Mouse (Mus musculus) A20 (cell line): ENCODE measurements around the gene Jpt1.
"Not testable (repeated sequence)": the region's sequence is repeated elsewhere in the genome, so short reads cannot be mapped to it uniquely, and the experiment has no call there.

Source experiments
- DNase-seq: peaks from one replicate; pipeline ENCODE4 v3.0.0-alpha.2; 2011; ENCODE audit warnings: low read depth, low spot score

The Jpt1 gene

GRCm38 (mm10) chr11:115514238-115514663, at the start of gene Jpt1:
TSS of gene Jpt1 (minus strand) at chr11:115514387.
- DNase-seq: peak; percentile 98

- DNase-seq: peak; percentile 84
Observed at GRCm38 (mm10) chr11:115563406-115563805, 49.2 kb upstream of the Jpt1 start.

DNA sequence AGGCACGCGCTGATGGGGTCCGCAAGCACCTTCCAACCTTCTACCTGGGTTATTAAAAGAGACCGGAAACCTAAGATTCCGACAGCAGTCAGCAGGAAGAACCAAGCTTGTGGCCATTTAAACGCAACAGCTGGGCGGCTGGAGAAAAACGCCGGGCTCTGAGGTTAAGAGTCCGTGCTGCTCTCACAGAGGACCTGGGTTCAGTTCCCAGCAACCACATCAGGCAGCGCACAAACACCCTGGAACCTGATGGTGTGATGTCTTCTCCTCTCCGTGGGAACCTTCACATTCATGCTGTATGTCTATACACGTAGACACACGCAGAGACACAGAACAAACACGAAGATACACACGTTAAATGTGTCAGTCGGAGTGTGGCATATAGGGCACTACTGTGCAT, 41.5 kb upstream of the Jpt1 start:
- DNase-seq: no peak

DNA sequence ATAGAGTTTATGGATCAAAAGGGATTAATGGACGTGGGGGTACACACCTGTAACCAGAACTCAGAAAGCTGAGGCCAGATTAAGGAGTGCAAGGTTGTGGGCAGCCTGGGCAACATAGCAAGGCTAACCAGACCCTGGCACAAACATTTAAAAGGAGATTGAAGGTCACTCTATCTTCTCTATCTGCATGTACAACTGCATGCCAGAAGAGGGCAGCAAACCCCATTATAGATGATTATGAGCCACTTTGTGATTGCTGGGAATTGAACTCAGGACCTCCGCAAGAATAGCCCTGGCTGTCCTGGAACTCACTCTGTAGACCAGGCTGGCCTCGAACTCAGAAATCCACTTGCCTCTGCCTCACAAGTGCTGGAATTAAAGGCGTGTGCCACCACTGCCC, 38.6 kb upstream of the Jpt1 start:
- peak; percentile 55 for DNase-seq

DNA sequence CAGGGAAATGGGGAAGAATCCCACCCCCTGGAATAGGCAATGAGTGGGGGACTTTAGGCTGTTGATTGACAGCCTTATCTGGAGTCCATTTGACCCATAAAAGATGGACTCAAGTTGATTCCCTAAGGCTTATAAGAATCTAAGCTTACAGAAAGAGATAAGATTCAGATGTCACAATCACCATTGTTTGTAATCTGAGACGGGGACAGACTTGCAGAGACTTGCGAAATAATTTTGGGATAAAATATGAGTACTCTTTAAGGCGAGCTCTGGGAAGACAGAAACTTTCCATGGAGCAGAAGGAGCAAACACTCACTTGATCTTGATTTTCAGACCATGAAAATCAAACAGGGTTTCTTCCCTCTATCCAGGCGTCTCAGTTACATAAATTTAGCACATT, 29.4 kb upstream of the Jpt1 start:
- DNase-seq: no peak

DNA sequence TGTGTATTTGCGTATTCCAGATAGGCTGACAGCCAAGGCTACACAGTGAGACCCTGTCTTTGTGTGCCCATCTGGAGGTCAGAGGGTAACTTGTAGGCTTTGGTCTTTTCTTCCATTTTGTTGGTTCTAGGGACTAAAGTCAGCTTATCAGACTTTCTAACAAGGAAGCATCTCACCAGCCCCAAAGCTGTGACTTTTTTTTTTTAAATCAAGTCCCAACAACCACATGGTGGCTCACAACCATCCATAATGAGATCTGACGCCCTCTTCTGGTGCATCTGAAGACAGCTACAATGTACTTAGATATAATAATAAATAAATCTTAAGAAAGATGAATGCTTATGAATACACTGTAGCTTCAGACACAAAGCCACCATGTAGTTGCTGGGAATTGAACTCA, 23.9 kb upstream of the Jpt1 start:
- peak; percentile 66 for DNase-seq

DNA sequence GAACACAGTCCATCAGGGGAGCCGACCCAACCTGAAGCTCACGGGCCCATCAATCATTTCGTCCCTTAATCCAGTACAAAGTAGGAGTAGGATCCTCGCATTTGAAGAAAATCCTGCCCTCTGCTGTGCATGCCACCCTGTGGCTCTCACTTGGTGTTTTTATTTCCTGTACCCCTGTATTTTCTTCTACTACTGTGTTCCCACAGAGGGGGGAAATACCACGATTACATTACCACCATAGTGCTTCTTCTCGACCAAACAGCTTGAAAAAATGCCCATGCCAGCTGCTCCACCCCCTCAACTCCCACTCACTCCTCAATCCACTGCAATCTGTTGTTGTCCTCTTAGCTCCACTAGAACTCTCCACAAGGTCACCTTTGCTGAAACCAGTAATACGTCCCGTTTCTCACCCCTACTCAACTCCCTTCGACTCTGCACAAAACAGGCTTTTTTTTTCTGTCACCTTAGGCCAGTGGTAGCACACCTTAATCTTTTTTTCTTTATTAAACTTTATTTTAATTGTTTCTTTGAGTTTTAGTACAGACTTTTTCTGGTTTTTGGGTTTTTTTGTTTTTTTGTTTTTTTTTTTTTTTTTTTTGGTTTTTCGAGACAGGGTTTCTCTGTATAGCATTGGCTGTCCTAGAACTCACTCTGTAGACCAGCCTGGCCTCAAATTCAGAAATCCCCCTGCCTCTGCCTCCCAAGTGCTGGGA, 22.8 kb upstream of the Jpt1 start:
- DNase-seq: peak; percentile 81

DNA sequence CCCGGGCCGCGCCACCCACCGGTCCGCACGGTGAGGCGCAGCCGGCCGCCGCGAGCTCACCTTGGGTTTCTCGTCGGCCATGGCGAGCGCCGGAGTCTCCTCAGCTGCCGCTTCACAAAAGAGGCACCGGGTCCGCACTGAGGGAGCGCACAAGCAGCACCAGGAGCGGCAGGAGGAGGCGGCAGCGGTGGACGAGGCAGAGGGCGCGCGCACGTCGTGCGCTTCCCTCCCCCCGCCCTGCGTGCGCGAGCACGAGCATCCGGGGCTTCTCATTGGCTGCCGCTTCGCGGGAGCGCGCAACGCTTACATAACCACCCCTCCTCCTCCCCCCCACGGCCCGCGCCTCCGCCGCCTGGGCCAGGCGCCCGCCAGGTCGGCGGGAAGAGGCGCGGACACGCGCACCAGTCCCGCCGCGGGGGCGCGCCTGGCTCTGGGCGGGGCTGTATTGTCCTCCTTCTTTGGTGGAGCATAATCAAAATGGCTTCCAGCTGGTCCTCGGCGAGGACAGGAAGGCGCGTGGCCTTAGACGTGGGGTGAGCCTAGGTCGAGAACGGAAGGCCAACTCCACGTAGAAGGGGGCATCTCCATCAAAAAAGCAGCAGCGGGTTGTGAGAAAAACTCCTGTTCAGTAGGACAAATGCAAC, 22.0 kb upstream of the Jpt1 start, which contains the start of gene Sumo2:
Gene Sumo2 (minus strand): TSS at position 239 of the 644 bp plus-strand sequence.
- DNase-seq: peak; percentile 99

GRCm38 (mm10) chr11:115535401-115536037, 21.3 kb upstream of the Jpt1 start:
- DNase-seq: peak; percentile 60

- DNase-seq: no peak
Observed at GRCm38 (mm10) chr11:115534759-115535371, 20.7 kb upstream of the Jpt1 start.

- DNase-seq: not testable (repeated sequence)
Observed at GRCm38 (mm10) chr11:115526446-115526845, 12.3 kb upstream of the Jpt1 start.

- no peak for DNase-seq
Observed at GRCm38 (mm10) chr11:115522703-115523102, 8.5 kb upstream of the Jpt1 start.

DNA sequence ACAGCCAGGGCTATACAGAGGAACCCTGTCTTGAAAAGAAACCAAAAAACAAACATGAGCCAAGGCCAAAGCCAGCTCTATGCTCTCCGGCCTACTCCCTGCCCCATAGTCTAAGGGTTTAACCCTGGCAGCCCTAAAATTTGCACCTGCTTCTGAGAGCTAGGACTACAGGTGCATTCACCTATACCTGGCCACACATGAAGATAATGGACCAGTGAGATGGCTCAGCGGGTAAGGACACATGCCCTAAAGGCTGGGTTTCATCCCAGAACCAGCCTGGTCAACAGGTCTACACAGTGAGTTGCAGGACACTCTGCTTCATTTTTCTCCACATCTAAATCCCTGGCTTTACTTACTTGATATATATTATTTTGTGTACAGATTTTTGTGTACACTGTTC, 8.1 kb upstream of the Jpt1 start:
- no peak for DNase-seq

DNA sequence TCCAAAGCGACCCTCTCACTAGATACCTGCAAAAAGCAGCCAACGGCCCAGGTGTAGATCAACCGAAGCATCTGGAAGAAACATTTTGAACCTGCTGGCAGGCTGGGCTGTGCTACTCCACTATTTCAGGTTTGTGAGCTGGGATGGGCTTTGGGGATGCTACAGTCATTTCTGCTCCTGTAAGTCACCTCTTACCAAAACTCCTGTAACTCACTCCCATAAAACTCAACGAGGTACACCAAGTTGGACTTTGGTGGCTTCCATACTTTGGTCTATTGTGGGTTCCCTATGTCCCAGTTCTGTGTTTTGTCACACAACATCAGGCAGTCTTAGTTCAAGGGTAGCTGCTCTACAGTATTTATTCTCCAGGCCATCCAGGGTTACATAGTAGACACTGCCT, 6.9 kb upstream of the Jpt1 start:
- DNase-seq: no peak

- no peak for DNase-seq
Observed at GRCm38 (mm10) chr11:115520218-115520617, 6.0 kb upstream of the Jpt1 start.

DNA sequence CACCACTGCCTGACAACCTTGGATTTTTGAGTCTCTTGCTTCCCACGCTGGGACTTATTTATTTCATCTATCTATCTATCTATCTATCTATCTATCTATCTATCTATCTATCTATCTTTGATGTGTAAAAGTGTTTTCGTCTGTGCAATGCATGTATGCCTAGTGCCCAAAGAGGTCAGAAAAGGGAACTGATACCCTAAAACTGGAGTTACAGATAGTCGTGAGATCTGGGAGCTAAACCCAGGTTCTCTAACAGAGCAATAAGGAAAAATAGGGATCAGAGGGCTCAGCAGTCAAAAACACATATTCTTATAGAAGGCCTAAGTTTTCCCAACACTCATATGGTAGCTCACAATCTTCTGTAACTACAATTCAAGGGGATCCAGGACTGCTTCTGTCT, 5.4 kb upstream of the Jpt1 start:
- peak; percentile 61 for DNase-seq

DNA sequence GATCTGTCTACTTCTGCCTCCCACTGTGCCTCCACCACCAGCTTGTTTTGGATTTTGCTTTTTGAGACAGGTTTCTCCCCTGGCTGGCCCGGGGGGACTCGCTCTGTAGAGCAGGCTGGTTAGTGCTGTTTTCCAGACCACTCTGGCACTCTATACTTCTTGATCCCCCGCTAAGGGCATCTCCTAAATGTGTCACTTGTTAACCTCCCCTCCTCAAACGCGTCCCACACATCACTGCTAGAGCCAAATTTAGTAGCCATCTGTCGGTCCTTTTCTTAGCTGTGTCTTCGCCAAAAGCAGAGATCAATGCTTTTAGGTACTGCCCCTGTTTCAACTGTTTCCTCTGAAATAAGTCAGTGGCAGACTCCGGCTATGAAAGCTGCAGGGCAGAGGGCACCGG, 4.5 kb upstream of the Jpt1 start:
- peak; percentile 78 for DNase-seq

DNA sequence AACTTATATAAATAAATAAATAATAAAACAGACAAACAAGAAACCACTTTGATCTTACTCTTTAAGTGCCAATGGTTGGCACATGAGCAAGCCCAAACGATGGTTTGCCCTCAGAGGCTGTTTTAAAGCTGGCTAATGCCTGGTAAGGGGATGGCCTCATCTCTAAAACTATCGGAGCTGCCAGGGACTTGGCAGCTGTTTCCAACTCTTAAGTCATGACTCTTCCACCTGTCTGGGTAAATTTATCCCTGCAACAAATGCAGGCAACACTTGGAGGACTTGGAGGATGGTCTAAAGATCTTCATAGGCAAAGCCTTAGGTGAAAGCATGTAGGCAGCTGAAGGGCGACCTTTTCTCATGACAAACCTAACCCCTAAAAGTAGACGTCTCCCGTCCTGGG, 2.8 kb upstream of the Jpt1 start:
- no peak for DNase-seq

- DNase-seq: peak; percentile 62
Observed at GRCm38 (mm10) chr11:115515021-115515420, 834 bp upstream of the Jpt1 start.

DNA sequence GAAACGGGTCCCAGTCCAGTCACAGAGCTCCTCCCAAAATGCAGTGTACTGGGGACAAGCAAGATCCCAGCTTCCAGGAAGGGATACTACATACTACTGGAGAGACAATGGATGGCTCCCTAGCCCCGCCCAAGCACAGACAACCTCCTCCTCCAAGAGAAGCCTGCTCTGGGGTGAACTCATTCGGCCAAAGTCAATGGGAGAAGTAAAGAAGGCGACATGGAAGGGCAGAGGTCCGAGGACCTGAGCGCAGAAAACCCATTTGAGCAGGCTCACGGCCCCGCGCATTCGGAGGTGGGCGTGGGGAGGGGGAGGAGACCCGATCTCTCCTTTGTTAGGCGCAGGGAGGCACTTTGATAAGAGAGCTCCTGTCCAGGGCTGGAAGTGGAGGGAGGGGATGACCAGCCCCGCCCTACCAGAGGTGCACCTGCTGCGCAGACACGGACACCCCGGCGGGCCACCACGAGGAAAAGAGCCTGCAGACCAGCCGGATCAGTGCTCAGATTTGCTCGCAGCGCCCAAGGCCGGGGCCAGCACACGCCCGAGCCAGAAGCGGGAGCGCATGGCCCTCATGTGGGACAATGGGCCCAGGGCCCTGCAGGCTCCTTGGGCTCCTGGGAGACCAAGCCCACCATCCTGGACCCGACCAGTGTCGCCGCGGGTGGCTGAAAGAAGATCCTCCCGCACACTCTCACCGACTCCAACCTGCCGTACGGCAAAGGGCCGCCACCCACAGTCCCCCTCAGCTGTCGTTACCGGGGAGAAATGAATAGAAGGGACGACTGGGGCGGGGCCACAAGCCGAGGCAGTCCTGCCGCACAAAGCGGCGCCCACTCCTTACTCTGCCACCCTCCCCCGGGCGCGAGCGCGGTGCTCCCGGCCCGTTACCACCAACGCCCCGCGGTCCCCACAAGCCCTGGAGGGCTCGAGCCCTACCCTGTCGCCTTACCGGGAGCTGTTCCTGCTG, 633 bp downstream of the Jpt1 start:
- DNase-seq: peak; percentile 68
